Mouse (Mus musculus) fat pad, adult 2 months (tissue): Measurements from ENCODE around the gene 3110082J24Rik.

ENCODE experiments used
- DNase-seq: peaks from one replicate; pipeline ENCODE4 v3.0.0-alpha.2; 2011; ENCODE audit warnings: low read depth, low spot score; ENCODE audit errors: extremely low read depth

Gene 3110082J24Rik

GRCm38 (mm10) chr5:30118018-30118417 is 12.1 kb upstream of the 3110082J24Rik start:
- DNase-seq = no peak

GRCm38 (mm10) chr5:30115718-30116117 is 9.8 kb upstream of the 3110082J24Rik start:
- DNase-seq = no peak

- no peak for DNase-seq
Measured at GRCm38 (mm10) chr5:30114761-30115140, 8.9 kb upstream of the 3110082J24Rik start.

- no peak for DNase-seq
Measured at GRCm38 (mm10) chr5:30113881-30114760, 8.2 kb upstream of the 3110082J24Rik start.

- no peak for DNase-seq
Measured at GRCm38 (mm10) chr5:30112533-30113068, 6.7 kb upstream of the 3110082J24Rik start.

GRCm38 (mm10) chr5:30111771-30112170 is 5.9 kb upstream of the 3110082J24Rik start:
- DNase-seq = no peak

- DNase-seq = no peak
Measured at GRCm38 (mm10) chr5:30111126-30111525, 5.2 kb upstream of the 3110082J24Rik start.

GRCm38 (mm10) chr5:30110371-30111060 is 4.6 kb upstream of the 3110082J24Rik start:
- no peak for DNase-seq

- no peak for DNase-seq
Measured at GRCm38 (mm10) chr5:30109899-30110298, 4.0 kb upstream of the 3110082J24Rik start.

- no peak for DNase-seq
Measured at GRCm38 (mm10) chr5:30108233-30108632, 2.3 kb upstream of the 3110082J24Rik start.

- DNase-seq = no peak
Measured at GRCm38 (mm10) chr5:30107611-30108041, 1.7 kb upstream of the 3110082J24Rik start.

- no peak for DNase-seq
Measured at GRCm38 (mm10) chr5:30107186-30107585, 1.3 kb upstream of the 3110082J24Rik start.

- no peak for DNase-seq
Measured at GRCm38 (mm10) chr5:30106756-30107155, 870 bp upstream of the 3110082J24Rik start.

GRCm38 (mm10) chr5:30104841-30105667 is 832 bp downstream of the 3110082J24Rik start, which contains the start of gene Garem2:
Garem2 (plus strand) TSS chr5:30105161.
- no peak for DNase-seq

GRCm38 (mm10) chr5:30104339-30104738 is 1.5 kb downstream of the 3110082J24Rik start:
- no peak for DNase-seq

GRCm38 (mm10) chr5:30103340-30103739 is 2.5 kb downstream of the 3110082J24Rik start:
- no peak for DNase-seq

- no peak for DNase-seq
Measured at GRCm38 (mm10) chr5:30098260-30098659, 7.6 kb downstream of the 3110082J24Rik start.

- no peak for DNase-seq
Measured at GRCm38 (mm10) chr5:30095731-30096130, 10.2 kb downstream of the 3110082J24Rik start.

GRCm38 (mm10) chr5:30094399-30094798 is 11.5 kb downstream of the 3110082J24Rik start:
- no peak for DNase-seq

- no peak for DNase-seq
Measured at GRCm38 (mm10) chr5:30092701-30093100, 13.2 kb downstream of the 3110082J24Rik start.
